Mouse (Mus musculus): ENCODE measurements around the gene Snrpf.

The Snrpf gene

GRCm38 (mm10) chr10:93589281-93589848 is at the start of gene Snrpf:
TSS of gene Snrpf (minus strand) at chr10:93589706.
- peak; percentile 87 for DNase-seq (ENCODE audit: extremely low read depth, insufficient read length, low spot score)

GRCm38 (mm10) chr10:93635941-93636340 is 46.4 kb upstream of the Snrpf start:
- no peak for DNase-seq (ENCODE audit: extremely low read depth, insufficient read length, low spot score)

GRCm38 (mm10) chr10:93633971-93634370 is 44.5 kb upstream of the Snrpf start:
- no peak for DNase-seq (ENCODE audit: extremely low read depth, insufficient read length, low spot score)

- DNase-seq (ENCODE audit: extremely low read depth, insufficient read length, low spot score) = no peak
Observed at GRCm38 (mm10) chr10:93633563-93633962, 44.1 kb upstream of the Snrpf start.

- DNase-seq (ENCODE audit: extremely low read depth, insufficient read length, low spot score) = no peak
Observed at GRCm38 (mm10) chr10:93632086-93632485, 42.6 kb upstream of the Snrpf start.

- no peak for DNase-seq (ENCODE audit: extremely low read depth, insufficient read length, low spot score)
Observed at GRCm38 (mm10) chr10:93630310-93630709, 40.8 kb upstream of the Snrpf start.

- DNase-seq (ENCODE audit: extremely low read depth, insufficient read length, low spot score) = no peak
Observed at GRCm38 (mm10) chr10:93624151-93624550, 34.6 kb upstream of the Snrpf start.

GRCm38 (mm10) chr10:93623725-93624124 is 34.2 kb upstream of the Snrpf start:
- no peak for DNase-seq (ENCODE audit: extremely low read depth, insufficient read length, low spot score)

GRCm38 (mm10) chr10:93620438-93621179 is 31.1 kb upstream of the Snrpf start:
- peak; percentile 49 for DNase-seq (ENCODE audit: extremely low read depth, insufficient read length, low spot score)

GRCm38 (mm10) chr10:93614850-93615249 is 25.3 kb upstream of the Snrpf start:
- DNase-seq (ENCODE audit: extremely low read depth, insufficient read length, low spot score) = no peak

GRCm38 (mm10) chr10:93611419-93612007 is 22.0 kb upstream of the Snrpf start:
- DNase-seq (ENCODE audit: extremely low read depth, insufficient read length, low spot score) = no peak

GRCm38 (mm10) chr10:93610896-93611295 is 21.4 kb upstream of the Snrpf start:
- DNase-seq (ENCODE audit: extremely low read depth, insufficient read length, low spot score) = no peak

GRCm38 (mm10) chr10:93609236-93609635 is 19.7 kb upstream of the Snrpf start:
- DNase-seq (ENCODE audit: extremely low read depth, insufficient read length, low spot score) = no peak

- DNase-seq (ENCODE audit: extremely low read depth, insufficient read length, low spot score) = no peak
Observed at GRCm38 (mm10) chr10:93608051-93608450, 18.5 kb upstream of the Snrpf start.

GRCm38 (mm10) chr10:93606326-93606725 is 16.8 kb upstream of the Snrpf start:
- no peak for DNase-seq (ENCODE audit: extremely low read depth, insufficient read length, low spot score)

GRCm38 (mm10) chr10:93603256-93603655 is 13.8 kb upstream of the Snrpf start:
- DNase-seq (ENCODE audit: extremely low read depth, insufficient read length, low spot score) = no peak

- no peak for DNase-seq (ENCODE audit: extremely low read depth, insufficient read length, low spot score)
Observed at GRCm38 (mm10) chr10:93602309-93602708, 12.8 kb upstream of the Snrpf start.

- DNase-seq (ENCODE audit: extremely low read depth, insufficient read length, low spot score) = no peak
Observed at GRCm38 (mm10) chr10:93596641-93597040, 7.1 kb upstream of the Snrpf start.

- DNase-seq (ENCODE audit: extremely low read depth, insufficient read length, low spot score) = no peak
Observed at GRCm38 (mm10) chr10:93595831-93596230, 6.3 kb upstream of the Snrpf start.

- no peak for DNase-seq (ENCODE audit: extremely low read depth, insufficient read length, low spot score)
Observed at GRCm38 (mm10) chr10:93594022-93594482, 4.5 kb upstream of the Snrpf start.

- peak; percentile 54 for DNase-seq (ENCODE audit: extremely low read depth, insufficient read length, low spot score)
Observed at GRCm38 (mm10) chr10:93592456-93592855, 3.0 kb upstream of the Snrpf start.

GRCm38 (mm10) chr10:93588796-93589195 is 710 bp downstream of the Snrpf start:
- no peak for DNase-seq (ENCODE audit: extremely low read depth, insufficient read length, low spot score)

Data from 3134 (cell line).